Mouse (Mus musculus): ENCODE measurements around the gene Cntn1.

GRCm38 (mm10) chr15:92235836-92236235 is 184.9 kb downstream of the Cntn1 start:
- TF ChIP-seq CTCF (IDR thresholded peaks at IDR 0.05; ENCODE audit: control insufficient read depth, insufficient read depth, insufficient read length) (no peak), USF1 (IDR thresholded peaks at IDR 0.05; ENCODE audit: low read depth) (no peak), MYOG (IDR thresholded peaks at IDR 0.05; ENCODE audit: control insufficient read depth, extremely low read depth, insufficient read length) (no peak), MAX (IDR thresholded peaks at IDR 0.05) (no peak), CEBPB (IDR thresholded peaks at IDR 0.05; ENCODE audit: low read depth) (no peak)
